Mouse (Mus musculus) ES-Bruce4 (cell line): ENCODE results near the gene Nf1.

Source experiments
- CTCF ChIP-seq: IDR thresholded peaks from one replicate; pipeline ENCODE4 v1.8.1; 2011; ENCODE audit warnings: low read depth, low read length
- EP300 ChIP-seq: IDR thresholded peaks from 2 replicates; pipeline ENCODE4 v1.6.1; 2011; ENCODE audit warnings: low read depth, low read length; ENCODE audit not compliant: insufficient read depth
- POLR2A ChIP-seq: IDR thresholded peaks from one replicate; pipeline ENCODE4 v1.8.1; 2011; ENCODE audit warnings: low read length; ENCODE audit not compliant: insufficient read depth

GRCm38 (mm10) chr11:79339808-79340781 is 602 bp downstream of the Nf1 start:
- TF ChIP-seq CTCF (no peak), EP300 (no peak), POLR2A (no peak)
